Mouse (Mus musculus): ENCODE measurements around the gene Hipk1. TPM values are rescaled to one million over a fixed set of nuclear protein-coding genes. Genes with fewer than 3 reads are reported as not detected.
"Not testable (repeated sequence)": the region's sequence is repeated elsewhere in the genome, so short reads cannot be mapped to it uniquely, and the experiment has no call there.

Hipk1 gene
- total RNA-seq, 2 experiments from 2014 or later, result 96.7 to 98.2 TPM

DNA sequence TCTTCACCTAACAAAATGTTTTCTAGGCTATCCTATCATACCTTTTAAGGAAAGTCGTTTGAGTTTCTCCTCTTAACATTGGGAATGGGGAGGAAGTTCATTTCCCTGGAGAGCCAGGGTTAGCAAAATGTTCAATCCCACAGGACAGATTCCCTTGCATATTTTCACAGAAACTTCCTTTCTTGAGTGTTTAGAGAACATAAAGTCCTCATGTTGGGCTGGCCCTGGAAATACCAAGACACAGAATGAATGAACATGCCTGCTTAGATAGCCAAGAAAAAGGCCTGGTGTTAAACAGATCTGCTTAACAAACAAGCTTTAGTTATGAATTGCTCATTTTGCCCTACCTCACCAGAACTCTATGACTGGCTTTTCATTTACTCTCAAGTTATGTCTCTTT lies 1.2 kb upstream of the Hipk1 start:
- no peak for DNase-seq

DNA sequence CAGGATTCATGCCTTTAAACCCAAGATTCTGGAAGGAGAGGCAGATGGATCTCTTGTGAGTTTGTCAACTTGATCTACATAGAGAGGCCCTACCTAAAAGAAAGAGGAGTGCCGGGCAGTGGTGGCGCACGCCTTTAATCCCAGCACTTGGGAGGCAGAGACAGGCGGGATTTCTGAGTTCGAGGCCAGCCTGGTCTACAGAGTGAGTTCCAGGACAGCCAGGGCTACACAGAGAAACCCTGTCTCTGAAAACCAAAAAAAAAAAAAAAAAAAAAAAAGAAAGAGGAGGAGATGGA lies 696 bp upstream of the Hipk1 start:
- not testable (repeated sequence) for DNase-seq

DNA sequence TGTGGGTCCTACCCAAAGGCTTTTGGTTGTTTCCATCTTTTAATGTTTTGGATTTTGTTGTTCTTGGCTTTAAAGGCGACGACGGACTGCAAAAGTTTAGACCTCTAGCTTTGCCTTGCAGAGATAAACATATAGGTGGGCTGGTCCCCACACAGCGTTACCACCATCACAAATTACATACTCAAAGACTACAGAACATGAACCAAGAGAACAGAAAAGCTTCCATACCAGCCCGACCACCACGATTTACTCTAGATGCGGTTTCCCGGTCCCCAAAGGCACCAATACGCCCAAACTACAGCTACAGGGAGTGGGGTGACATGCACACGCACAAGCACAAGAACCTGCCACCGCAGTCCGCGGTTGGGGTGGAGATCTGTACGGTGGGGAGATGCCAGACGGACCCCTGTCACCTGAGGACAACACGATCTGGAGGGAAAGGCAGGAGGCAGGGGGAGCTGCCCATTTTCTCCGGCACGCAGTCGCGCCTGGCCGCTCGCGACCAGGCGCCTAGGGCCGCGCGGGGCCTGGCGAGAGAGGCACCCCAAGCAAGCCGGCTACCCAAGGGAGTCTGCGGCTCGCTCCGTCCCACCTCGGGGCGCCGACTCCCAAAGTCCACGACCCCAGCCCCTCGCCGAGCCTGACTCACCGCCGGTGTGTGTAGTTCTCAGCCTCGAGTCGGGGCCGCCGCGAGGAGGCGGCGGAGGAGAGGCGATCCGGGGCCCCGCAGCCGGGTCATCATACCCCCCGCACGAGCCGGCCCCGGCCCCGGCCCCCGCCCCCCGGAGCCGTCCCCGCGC lies 817 bp downstream of the Hipk1 start:
- peak; percentile 55 for DNase-seq

DNA sequence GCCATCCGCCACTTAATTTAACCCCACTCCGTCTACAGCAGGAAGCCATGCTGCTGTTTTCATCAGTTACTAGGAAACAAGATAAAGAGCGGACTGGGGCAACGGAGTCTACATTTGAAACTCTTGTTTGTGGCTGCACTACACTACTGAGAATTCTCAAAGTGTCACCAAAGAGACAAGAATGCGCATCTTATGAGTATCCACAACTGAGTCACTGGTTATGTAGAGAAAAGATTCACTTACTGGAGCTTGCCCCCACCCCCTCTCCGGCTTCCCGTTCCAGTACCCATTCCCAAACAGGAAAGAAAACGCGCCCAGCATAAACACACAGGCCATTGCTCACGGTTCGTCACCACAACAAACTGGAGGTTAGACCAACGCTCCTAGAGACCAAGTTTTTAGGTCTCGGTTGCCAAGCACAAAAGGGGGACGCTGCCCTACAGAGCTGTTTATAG lies 1.4 kb downstream of the Hipk1 start:
- DNase-seq, result peak; percentile 42

DNA sequence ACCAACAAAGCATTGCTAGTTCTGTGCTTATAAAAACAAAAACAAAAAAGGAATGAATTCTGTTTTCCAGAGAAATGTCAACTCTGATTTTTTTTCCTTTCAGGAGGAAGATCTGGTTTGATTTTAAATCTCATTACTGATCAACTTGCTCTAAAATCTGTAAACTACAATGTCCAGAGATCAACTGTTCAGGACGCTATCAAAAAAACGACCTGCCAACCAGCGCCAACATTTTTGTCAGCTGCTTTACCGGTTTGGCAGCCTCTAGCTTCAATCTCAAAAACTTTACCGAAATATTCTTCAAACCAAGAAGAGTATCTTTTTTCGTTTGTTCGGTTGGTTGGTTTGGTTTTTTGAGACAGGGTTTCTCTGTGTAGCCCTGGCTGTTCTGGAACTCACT lies 2.3 kb downstream of the Hipk1 start:
- DNase-seq, result no peak

DNA sequence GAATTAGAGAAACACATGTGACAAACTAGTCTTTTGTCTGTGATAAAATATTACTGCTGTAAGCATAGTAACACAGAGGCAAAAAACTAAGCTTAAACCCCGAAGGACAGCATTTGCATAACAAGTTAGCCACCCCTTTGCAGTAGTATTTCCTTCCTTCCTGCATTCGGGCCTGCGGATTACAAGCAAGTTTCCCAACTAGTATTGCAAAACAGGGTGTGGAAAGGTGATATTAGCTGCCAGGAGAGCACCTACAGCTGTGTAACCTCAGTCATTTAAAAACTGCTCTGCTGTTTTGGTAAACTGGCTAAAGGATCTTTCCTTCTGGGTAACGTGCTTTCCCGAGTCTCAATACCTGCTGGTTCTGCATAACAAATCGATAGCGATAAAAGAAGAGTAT lies 4.1 kb downstream of the Hipk1 start:
- DNase-seq, result no peak

DNA sequence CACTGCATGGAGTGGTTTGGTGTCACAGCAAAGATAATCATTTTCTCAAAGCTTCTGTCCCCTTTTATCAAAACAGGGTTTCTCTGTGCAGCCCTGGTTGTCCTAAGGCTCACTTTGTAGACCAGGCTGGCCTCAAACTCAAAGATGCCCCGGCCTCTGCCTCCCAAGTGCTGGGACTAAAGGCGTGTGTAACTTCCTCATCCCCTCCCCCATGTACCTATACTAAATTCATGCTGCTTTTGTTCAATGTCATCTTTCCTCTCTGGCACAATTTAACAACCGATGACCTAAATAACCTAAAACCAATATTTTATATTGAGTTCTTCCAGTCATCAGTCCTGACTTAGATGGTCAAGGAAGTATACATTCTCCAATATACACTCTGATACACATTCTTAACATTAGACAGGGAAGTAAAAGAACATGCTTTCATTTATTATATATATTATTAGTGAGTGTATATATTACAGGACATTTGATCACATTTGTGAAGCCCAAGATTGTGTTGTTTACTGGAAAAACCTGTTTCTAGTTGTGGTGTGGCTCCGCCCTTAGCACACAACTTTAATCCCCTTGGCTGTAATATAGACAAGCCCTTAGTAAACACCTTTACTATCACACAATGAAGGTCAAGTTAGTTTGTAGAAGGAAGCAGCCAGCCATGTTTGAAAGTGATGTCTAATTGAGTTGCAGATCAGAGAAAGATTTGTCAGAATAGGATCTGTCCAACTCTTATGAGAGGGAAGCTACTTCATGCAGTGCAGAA lies 8.3 kb downstream of the Hipk1 start:
- DNase-seq, result no peak

DNA sequence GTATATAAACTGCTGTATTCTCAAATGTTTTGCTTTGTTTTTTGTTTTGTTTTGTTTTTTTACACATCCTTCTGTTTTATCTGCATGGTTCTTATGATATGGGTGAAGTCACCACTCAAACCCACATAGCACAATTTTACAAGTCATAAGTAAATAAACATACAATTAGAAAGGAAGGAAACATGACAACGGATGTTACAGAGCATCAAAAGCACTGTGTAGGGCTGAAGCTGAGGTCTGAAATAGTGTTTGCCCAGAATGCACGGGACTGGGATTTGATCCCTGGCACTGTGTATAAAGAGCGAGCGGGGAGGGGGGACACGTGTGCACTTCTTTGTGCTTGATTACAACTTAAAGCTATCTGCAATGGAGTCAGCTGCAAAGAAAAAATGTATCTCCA lies 10.6 kb downstream of the Hipk1 start:
- DNase-seq, result no peak

DNA sequence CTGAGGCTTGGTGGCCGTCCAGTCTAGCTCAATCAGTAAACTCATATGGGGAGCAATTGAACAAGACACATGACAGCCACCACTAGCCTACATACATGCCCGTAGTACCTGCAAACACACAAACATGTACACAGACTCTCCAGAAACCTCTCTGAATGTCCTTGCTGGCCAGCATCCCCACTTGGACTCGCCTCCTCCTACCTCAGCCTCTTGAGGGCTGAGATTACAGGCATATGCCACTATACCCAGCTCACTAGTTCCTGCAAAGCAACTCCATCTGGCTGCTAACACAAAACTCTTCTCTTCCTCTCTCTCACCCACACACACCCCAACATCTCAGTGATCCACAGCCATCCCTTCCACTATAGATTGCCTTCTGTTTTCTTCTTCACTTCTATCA lies 11.1 kb downstream of the Hipk1 start:
- DNase-seq, result no peak

DNA sequence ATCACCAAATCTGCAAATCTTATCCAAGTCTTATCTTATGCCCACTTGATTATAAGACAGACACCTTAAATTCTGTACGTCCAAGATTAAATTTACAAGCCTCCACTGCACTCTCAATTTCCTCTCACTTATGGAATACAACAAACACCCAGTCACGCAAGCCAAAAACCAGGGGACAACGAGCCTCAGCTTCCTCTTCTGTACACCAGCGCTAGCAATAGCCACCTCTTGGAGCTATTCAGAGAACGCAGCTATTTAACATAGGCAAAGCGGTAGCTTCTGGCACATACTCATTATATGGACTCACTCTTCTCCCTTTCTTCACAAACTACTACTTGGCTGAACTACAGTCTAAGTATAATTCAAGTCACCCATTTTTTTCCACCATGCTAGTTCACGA lies 12.2 kb downstream of the Hipk1 start:
- no peak for DNase-seq

DNA sequence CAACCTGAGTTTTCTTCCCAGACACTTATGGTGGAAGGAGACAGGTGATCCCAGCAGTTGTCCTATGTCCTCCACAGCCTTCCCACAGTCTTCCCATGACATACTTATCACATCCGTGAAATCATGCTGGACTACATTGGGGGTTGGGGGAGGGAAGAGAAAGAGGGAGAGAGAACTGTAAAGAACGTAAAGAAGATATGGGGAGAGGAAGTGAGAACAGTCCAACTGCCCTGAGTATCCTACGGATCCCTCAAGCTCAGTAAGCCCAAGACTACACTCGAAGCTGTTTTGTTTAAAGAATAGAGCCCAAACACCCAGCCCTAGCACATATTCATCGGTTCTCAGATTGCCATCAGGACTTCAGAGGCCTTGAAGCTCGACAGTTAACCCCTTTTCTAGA lies 12.7 kb downstream of the Hipk1 start:
- no peak for DNase-seq

DNA sequence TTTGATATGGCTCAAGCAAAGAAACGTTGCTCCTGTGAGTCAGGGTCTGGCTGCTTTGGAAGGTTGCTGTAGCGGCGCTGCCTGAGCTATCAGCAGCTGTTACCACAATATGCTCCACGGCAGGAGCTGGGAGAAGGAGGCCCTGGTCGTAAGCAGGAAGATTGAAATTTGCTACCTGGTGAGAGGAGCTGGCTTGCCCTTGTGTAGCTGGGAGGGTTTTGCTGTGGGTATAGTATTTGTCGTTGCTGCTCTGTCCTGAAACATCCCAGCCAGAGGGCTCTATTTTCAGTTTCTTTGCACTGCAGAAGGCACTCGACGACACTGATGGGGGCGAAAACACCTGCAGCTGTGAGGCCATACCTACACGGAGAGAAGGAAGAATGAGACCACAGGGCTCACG lies 13.4 kb downstream of the Hipk1 start:
- no peak for DNase-seq

DNA sequence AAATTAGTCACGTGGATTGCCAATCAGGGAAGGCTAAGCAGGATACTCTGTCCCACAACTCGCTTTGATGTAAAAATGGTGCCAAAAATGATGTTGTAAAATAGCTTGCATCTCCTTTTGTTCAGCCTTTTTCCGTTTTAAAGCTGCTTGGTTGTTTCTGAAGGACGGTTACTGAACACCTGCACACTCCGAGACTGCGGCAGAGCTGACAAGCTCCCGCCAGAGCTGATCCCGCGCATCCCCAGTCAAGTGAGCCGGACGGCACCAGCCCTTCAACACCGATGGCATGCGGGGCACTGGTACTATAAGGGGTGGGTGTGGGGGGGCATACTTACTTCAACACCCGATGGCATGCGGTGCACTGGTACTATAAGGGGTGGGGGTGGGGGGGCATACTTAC lies 17.4 kb downstream of the Hipk1 start:
- DNase-seq, result no peak

DNA sequence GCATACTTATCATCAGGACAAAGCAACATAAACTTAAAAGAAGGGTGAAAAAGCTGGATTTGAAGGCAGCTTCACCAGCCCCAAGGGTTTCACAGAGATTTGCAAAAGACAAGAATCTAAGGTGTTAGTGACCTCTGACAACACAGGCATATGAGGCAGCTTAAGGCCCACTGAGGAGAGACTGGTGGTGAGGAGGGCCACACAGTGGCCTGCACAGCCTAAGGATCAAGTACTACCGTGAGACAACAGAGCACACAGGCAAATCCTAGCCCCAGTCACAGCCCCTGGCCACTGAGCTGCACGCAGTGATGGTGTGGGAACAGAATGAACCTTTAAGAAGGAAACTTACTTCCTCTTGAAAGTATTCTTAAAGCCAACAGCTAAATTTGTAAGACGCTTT lies 17.9 kb downstream of the Hipk1 start:
- no peak for DNase-seq

DNA sequence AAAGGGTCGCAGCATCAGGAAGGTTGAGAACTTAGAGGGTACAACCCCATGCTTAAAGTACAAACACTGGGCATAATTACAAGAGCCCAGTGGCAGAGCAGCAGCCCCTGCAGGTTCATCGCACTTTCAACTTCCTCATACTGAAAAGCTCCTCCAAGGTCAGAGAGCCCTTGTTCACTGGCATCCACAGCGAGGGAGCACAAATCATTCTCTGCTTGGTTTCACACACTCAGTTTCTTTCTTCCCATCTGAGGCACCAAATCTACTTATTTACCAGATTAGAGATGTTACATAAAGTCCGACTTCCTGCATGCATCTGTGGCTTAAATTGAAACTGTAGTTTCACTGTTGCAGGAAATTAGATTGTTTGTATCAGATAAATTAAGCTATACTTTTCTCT lies 18.5 kb downstream of the Hipk1 start:
- DNase-seq, result no peak

DNA sequence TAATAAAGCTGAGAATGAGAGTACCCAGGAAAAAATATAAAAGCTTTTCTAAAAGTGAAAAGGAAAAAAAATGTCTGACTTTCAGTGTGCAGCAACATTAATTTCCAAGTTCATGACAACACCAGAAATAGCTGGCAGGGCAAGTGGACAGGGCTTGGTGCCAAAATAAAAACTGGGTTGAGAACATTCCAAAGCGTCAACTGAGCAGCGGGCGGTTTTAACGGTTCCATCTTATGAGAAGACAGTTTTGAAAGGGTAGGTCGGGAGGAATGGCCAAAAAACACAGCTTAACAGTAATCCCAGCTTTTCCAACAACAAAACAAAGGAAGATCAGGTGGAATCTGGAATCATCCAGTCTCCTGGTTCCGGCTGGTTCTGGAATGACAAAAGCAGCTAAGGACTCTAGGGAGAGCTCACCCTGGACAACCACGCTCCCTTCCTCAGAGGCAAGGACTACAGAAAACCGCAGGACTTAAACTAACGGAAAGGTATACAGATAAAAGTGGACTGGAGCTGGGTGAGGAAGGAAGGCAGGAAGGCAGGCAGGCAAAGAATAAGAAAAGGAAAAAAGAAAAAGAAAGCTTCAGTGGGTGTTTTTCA lies 19.7 kb downstream of the Hipk1 start:
- peak; percentile 88 for DNase-seq

DNA sequence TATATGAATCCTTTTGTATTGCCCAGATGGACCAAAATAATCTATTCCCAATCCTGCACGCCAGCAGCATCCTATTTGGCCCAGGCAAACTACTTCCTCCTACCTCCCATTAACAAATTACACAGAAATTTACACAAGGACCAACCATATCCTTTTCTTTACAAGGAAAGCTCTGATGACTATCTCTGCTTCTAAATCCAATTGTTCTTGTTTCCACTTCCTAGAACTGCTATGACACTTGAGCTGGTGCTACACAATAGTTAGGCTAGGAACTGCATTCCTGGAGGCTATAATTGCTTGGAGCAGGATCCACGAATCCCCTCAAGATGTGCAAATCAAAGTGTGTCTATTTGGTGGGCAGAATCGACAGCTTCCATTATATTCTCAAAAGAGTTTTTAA lies 24.6 kb downstream of the Hipk1 start:
- DNase-seq, result no peak

DNA sequence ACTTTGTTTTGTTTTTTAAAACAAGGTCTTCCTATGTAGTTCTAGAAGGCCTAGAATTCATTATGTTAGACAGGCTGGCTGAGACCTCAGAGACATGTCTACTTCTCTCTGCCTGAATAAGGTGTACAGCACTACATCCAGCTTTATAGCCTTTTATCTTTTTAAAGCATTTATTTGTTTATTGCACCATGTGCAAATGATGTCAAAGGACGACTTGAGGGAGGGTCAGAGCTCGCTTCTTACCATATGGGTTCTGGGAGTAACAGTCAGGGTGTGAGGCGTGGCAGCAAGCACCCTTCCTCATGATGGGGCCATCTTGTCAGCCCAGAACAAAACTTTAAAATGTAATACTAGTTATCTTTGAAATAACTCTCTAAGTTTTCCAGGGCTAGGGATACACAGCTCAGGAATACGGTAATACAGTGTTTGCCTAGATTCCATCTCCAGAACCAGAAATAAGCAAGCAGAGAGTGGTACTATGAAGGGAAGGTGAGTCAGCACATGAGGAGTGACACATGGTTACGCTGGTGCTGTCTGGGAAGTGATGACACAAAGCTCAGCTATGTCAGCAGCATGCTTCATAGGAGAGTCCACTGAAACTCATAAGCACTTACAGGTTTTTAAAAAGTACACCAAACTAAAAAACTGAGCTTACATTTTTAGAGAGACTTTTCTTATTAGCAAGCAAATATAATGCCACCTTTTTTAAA lies 31.9 kb downstream of the Hipk1 start:
- no peak for DNase-seq

DNA sequence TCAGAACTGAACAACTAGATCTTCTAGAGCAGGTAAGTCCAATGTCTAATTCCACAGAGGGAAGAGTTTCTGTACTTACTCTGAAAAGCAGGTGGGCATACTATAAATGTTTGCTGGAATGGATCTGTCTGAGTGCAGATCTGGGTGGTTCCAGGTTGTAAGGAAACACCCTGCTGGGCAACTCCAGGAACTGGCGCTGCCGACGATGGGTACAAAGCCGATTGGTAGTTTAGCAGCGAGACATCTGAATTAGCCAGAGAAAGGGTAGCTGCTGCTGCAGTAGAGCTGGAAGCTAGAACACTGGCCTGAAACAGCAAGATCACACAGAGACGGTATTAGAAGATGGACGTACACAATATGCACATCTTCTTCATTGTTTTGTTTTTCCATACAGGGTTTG lies 32.9 kb downstream of the Hipk1 start:
- no peak for DNase-seq

DNA sequence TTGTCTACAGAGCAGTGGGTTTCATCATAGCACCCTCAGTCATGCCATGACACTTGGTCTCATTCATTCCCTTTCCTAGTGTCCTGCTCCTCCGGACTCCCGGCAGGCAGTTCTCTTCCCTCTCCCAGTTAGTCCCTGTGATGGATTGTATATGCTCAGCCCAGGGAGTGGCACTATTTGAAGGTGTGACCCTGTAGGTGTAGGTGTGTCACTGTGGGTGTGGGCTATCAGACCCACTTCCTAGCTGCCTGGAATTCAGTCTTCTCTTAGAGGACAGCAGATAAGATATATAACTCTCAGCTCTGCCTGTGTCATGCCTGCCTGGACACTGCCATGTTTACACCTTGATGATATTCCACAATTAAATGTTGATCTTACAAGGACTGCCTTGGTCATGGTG lies 34.4 kb downstream of the Hipk1 start:
- no peak for DNase-seq

DNA sequence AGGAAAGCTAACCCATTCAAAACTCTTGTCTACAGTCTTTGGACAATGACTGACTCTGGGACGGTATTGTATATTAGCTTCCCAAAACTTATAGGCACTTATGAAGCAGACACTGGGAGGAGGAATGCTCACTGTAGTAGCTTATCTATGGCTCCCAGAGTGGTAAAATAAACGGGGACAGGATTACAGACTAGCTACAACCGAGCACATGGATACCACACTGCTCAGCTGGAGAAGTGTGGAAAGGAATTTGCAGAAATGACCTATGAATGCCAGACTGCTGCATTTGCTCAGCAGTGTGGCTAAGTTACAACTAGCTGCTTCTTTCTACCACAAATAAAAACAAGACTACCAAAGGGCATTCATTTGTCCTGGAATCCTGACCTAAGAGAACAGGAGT lies 36.0 kb downstream of the Hipk1 start:
- DNase-seq, result no peak

DNA sequence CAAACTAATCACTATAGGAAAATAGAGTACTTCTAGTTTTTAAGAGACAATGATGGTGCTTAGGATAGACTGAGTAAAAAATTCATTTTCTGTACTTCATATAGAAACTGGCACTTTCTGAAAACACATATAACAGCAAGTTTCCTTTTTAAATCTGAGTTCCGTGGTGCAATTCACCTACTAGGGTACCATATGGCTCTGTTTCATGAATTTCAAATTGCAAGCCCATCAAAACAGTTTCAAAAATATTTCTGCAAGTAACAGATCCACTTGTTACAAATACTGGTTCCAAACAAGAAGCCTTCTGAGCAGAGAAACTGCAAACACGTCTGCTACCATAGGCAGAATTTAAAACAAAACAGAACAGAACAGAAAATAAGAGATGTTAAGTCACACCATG lies 39.8 kb downstream of the Hipk1 start:
- no peak for DNase-seq

DNA sequence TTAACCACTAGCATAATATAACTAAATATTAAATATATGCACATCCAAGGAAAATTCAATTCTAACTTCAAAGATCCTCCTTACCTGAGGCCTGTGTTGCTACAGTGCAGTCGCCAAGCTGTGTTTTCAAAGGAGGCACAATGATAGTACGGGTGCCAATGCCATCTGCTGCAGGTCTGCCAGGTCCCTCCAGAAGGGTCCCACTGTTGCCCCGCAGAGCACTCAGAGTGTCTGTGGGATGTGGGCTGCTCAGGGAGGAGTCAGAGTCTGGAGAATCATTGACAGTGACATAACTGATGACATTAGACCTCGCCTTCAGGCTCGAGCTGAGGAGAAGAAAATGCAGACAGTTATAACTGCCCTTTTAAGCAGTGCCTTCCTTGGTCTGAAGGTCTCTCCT lies 44.7 kb downstream of the Hipk1 start:
- DNase-seq, result no peak
